In genomic region chr11:79530774-79531173, GRCm38 (mm10) we compare ENCODE assay signal across 20 mouse cellular contexts. TPM values are rescaled to one million over a fixed set of nuclear protein-coding genes. Genes with fewer than 3 reads are reported as not detected.
DNase-seq lines count a peak whose midpoint lies in the region; ATAC-seq and TF ChIP-seq lines count a peak whose summit lies in the region.
"Had no signal": no experiment of that assay in that cellular context is flagged by ENCODE, and none has a peak within 500 bp of the region (broad histone marks: within the 10 kb centered on the region; RNA-seq: fewer than 3 reads in every experiment).

No protein-coding gene starts in this region.

- H3K4me3 ChIP-seq in left cerebral cortex, adult 2 months: peak overlapping the region; percentile 18; the same call in 1 of the 2 replicates
- H3K4me3 ChIP-seq in liver, embryonic 12.5 days: no peak overlapping the region
- H3K4me3 ChIP-seq in small intestine, adult 2 months (ENCODE audit: low read depth, low read length): 0 out of 2 replicates have a peak overlapping the region, but pooled peaks have one; percentile 11
- H3K4me3 ChIP-seq in neural tube, embryonic 15.5 days (replicated peaks): no peak overlapping the region
- H3K4me3 ChIP-seq: erythroblast, embryonic 14.5 days; forebrain, embryonic 15.5 days; heart, embryonic 12.5 days; lung, embryonic 15.5 days; midbrain, embryonic 15.5 days had no signal

- peak; percentile 44 for DNase-seq in CD4-positive, CD25-positive, alpha-beta regulatory T cell, adult 2 months (ENCODE audit: low read depth, low spot score)
- DNase-seq in left cerebral cortex, adult 2 months (ENCODE audit: extremely low spot score in 1 of 2, low spot score in 2 of 2): no peak
- no peak for DNase-seq in left cerebral cortex, adult 8-10 months (ENCODE audit: low spot score in 2 of 2)
- no peak for DNase-seq in urinary bladder, adult 2 months (ENCODE audit: low spot score)
- DNase-seq: adrenal gland, postnatal 25 days; cerebellum, postnatal 14 days; kidney, adult 11 months had no signal

- no peak for ATAC-seq in CD4-positive, CD25-positive, alpha-beta regulatory T cell, adult 4 months
- ATAC-seq in liver, embryonic 12.5 days: no peak
- ATAC-seq in neural tube, embryonic 15.5 days (ENCODE audit: low FRiP score): no peak
- ATAC-seq: forebrain, embryonic 15.5 days; hindbrain, postnatal 0 days; midbrain, embryonic 15.5 days had no signal

- H3K27ac ChIP-seq in left cerebral cortex, adult 2 months: peak overlapping the region; percentile 82
- H3K27ac ChIP-seq in liver, embryonic 12.5 days: no peak overlapping the region
- peak overlapping the region; percentile 57; the same call in 1 of the 2 replicates for H3K27ac ChIP-seq in small intestine, adult 2 months (ENCODE audit: insufficient read depth, low read depth, low read length)
- H3K27ac ChIP-seq in neural tube, embryonic 15.5 days (replicated peaks): no peak overlapping the region
- H3K27ac ChIP-seq: forebrain, embryonic 15.5 days; hindbrain, postnatal 0 days; lung, embryonic 15.5 days; midbrain, embryonic 15.5 days had no signal

- intact Hi-C loops in left cerebral cortex, adult 2 months (cut with DNase I): no loop called here

- no peaks in the 10 kb centered on the region for H3K9me3 ChIP-seq in liver, embryonic 12.5 days (replicated peaks)
- H3K9me3 ChIP-seq in neural tube, embryonic 15.5 days (replicated peaks): no peaks in the 10 kb centered on the region
- H3K9me3 ChIP-seq: forebrain, embryonic 15.5 days; heart, embryonic 12.5 days; lung, embryonic 15.5 days; midbrain, embryonic 15.5 days had no signal

- no peaks in the 10 kb centered on the region for H3K27me3 ChIP-seq in liver, embryonic 12.5 days (replicated peaks)
- no peaks in the 10 kb centered on the region for H3K27me3 ChIP-seq in small intestine, adult 2 months (ENCODE audit: control insufficient read depth, insufficient read depth, low read length)
- H3K27me3 ChIP-seq in neural tube, embryonic 15.5 days (replicated peaks): no peaks in the 10 kb centered on the region
- H3K27me3 ChIP-seq: forebrain, embryonic 15.5 days; heart, embryonic 12.5 days; lung, embryonic 15.5 days; midbrain, embryonic 15.5 days had no signal

- no peak overlapping the region for H3K9ac ChIP-seq in liver, embryonic 12.5 days
- no peak overlapping the region for H3K9ac ChIP-seq in neural tube, embryonic 15.5 days (replicated peaks)
- H3K9ac ChIP-seq: forebrain, embryonic 15.5 days; heart, embryonic 12.5 days; lung, embryonic 15.5 days; midbrain, embryonic 15.5 days had no signal

- 32% methylated on average over 11 of the region's 11 CpGs for WGBS in liver, embryonic 12.5 days (ENCODE audit: insufficient replicate concordance)
- WGBS in small intestine, adult 2 months: 86% methylated on average over 11 of the region's 11 CpGs
- 93% methylated on average over 11 of the region's 11 CpGs for WGBS in neural tube, embryonic 15.5 days

- peaks cover 71% of the 10 kb centered on the region for H3K4me1 ChIP-seq in liver, embryonic 12.5 days
- peaks cover 11% of the 10 kb centered on the region; the same call in 1 of the 2 replicates for H3K4me1 ChIP-seq in small intestine, adult 2 months (ENCODE audit: control insufficient read depth, insufficient read depth, insufficient read length, low read length)
- peaks cover 5% of the 10 kb centered on the region; the same call in 1 of the 2 replicates for H3K4me1 ChIP-seq in neural tube, embryonic 15.5 days
- H3K4me1 ChIP-seq: midbrain, embryonic 15.5 days had no signal

- peaks cover 6% of the 10 kb centered on the region for H3K36me3 ChIP-seq in liver, embryonic 12.5 days
- H3K36me3 ChIP-seq in small intestine, adult 2 months (ENCODE audit: control insufficient read depth, insufficient read depth, low read length): 0 out of 2 replicates have a peak, but pooled peaks cover 2% of the 10 kb centered on the region
- 0 out of 2 replicates have a peak, but pooled peaks cover 10% of the 10 kb centered on the region for H3K36me3 ChIP-seq in neural tube, embryonic 15.5 days
- H3K36me3 ChIP-seq: lung, embryonic 15.5 days; midbrain, embryonic 15.5 days had no signal

- no peak for TF ChIP-seq CTCF in left cerebral cortex, adult 2 months (IDR thresholded peaks at IDR 0.05)
- no peak for TF ChIP-seq CTCF in small intestine, adult 2 months (IDR thresholded peaks at IDR 0.05; ENCODE audit: extremely low read depth, insufficient read length, insufficient replicate concordance, low read depth, low read length)

- TF ChIP-seq POLR2A in small intestine, adult 2 months (IDR thresholded peaks at IDR 0.05; ENCODE audit: low read depth, low read length): no peak

- peak overlapping the region; percentile 41; the same call in 1 of the 2 replicates for H3K4me2 ChIP-seq in liver, embryonic 12.5 days
- no peak overlapping the region for H3K4me2 ChIP-seq in neural tube, embryonic 15.5 days
- H3K4me2 ChIP-seq: forebrain, embryonic 15.5 days; heart, embryonic 12.5 days; lung, embryonic 15.5 days; midbrain, embryonic 15.5 days had no signal

RNA-seq across cellular contexts. Expression of gene Evi2a, which starts 0.4 kb away (rescaled TPM):
- polyA plus RNA-seq in CD4-positive, CD25-positive, alpha-beta regulatory T cell, adult 4 months (2017; shearing (Covaris generic)): 10 to 100 TPM; 43.8 to 53.2 TPM
- 10 to 100 TPM; 11.6 TPM for total RNA-seq in left cerebral cortex, adult 2 months (2021)
- total RNA-seq in left cerebral cortex, adult 8-10 months (2022): 10 to 100 TPM; 33.2 to 36.9 (median 34.8) TPM
- polyA plus RNA-seq in liver, embryonic 12.5 days (2016; fragmentation: Nextera tagmentation; extraction: Ambion mirVana): 3.4 and 4.2 TPM in 2 replicates
- polyA plus RNA-seq in small intestine, adult 2 months (2012; rRNA removed): 3.1 and 4.0 TPM in 2 replicates
- 2.8 and 5.5 TPM in 2 replicates for polyA plus RNA-seq in neural tube, embryonic 15.5 days (2015; fragmentation: Nextera tagmentation; extraction: Ambion mirVana)
- 13.6 and 15.8 TPM in 2 replicates for polyA plus RNA-seq in urinary bladder, adult 2 months (2012; rRNA removed)

RNA-seq across cellular contexts. Expression of gene Evi2, which starts 0.4 kb away (rescaled TPM):
- polyA plus RNA-seq in CD4-positive, CD25-positive, alpha-beta regulatory T cell, adult 4 months (2017; shearing (Covaris generic)): 1 to 10 TPM; 5.2 to 6.9 TPM
- total RNA-seq in left cerebral cortex, adult 2 months (2021): not detected
- under 1 TPM in 3 of 4 experiments, not detected in 1; 0.14 to 0.53 (median 0.20) TPM for total RNA-seq in left cerebral cortex, adult 8-10 months (2022)
- 0.66 and 0.77 TPM in 2 replicates for polyA plus RNA-seq in liver, embryonic 12.5 days (2016; fragmentation: Nextera tagmentation; extraction: Ambion mirVana)
- polyA plus RNA-seq in small intestine, adult 2 months (2012; rRNA removed): 0.34 and 1.7 TPM in 2 replicates
- 0.58 and 0.83 TPM in 2 replicates for polyA plus RNA-seq in neural tube, embryonic 15.5 days (2015; fragmentation: Nextera tagmentation; extraction: Ambion mirVana)
- 0.50 TPM in 2 replicates for polyA plus RNA-seq in urinary bladder, adult 2 months (2012; rRNA removed)
- total RNA-seq: adrenal gland, postnatal 25 days had no signal

RNA-seq across cellular contexts. Expression of gene Evi2b, which starts 7.2 kb away (rescaled TPM):
- polyA plus RNA-seq in CD4-positive, CD25-positive, alpha-beta regulatory T cell, adult 4 months (2017; shearing (Covaris generic)): 10 to 100 TPM; 70.5 to 70.9 TPM
- under 1 TPM; 0.30 to 0.91 TPM for total RNA-seq in left cerebral cortex, adult 2 months (2021)
- 1 to 10 TPM in 1 of 4 experiments, under 1 TPM in 2, not detected in 1; 0.44 to 2.0 (median 0.66) TPM for total RNA-seq in left cerebral cortex, adult 8-10 months (2022)
- 4.3 and 4.6 TPM in 2 replicates for polyA plus RNA-seq in liver, embryonic 12.5 days (2016; fragmentation: Nextera tagmentation; extraction: Ambion mirVana)
- polyA plus RNA-seq in small intestine, adult 2 months (2012; rRNA removed): 5.3 TPM in 1 of 2 replicates, not detected in the other
- 0.40 and 2.5 TPM in 2 replicates for polyA plus RNA-seq in neural tube, embryonic 15.5 days (2015; fragmentation: Nextera tagmentation; extraction: Ambion mirVana)
- 6.5 and 8.9 TPM in 2 replicates for polyA plus RNA-seq in urinary bladder, adult 2 months (2012; rRNA removed)
- total RNA-seq: hindbrain, postnatal 0 days had no signal
- polyA plus RNA-seq: erythroblast, embryonic 14.5 days; forebrain, embryonic 15.5 days; heart, embryonic 12.5 days; midbrain, embryonic 15.5 days had no signal

RNA-seq across cellular contexts. Expression of gene Omg, which starts 26.9 kb away (rescaled TPM):
- not detected for polyA plus RNA-seq in CD4-positive, CD25-positive, alpha-beta regulatory T cell, adult 4 months (2017; shearing (Covaris generic))
- 100 to 1,000 TPM in 1 of 2 experiments, 10 to 100 TPM in 1; 95.1 to 116 TPM for total RNA-seq in left cerebral cortex, adult 2 months (2021)
- total RNA-seq in left cerebral cortex, adult 8-10 months (2022): 100 to 1,000 TPM; 106 to 132 (median 118) TPM
- 0.12 TPM in 1 of 2 replicates, not detected in the other for polyA plus RNA-seq in liver, embryonic 12.5 days (2016; fragmentation: Nextera tagmentation; extraction: Ambion mirVana)
- not detected in 2 replicates for polyA plus RNA-seq in small intestine, adult 2 months (2012; rRNA removed)
- 12.6 and 14.5 TPM in 2 replicates for polyA plus RNA-seq in neural tube, embryonic 15.5 days (2015; fragmentation: Nextera tagmentation; extraction: Ambion mirVana)
- polyA plus RNA-seq in urinary bladder, adult 2 months (2012; rRNA removed): 0.06 and 0.07 TPM in 2 replicates
- total RNA-seq: gastrocnemius, postnatal 14 days; heart, postnatal 36 days had no signal
- polyA plus RNA-seq: activated CD4-positive, CD25-positive, alpha-beta regulatory T cell, adult 4 months; erythroblast, embryonic 14.5 days had no signal

Comparison
In these comparisons a context has a peak if more than half of its experiments do, and no peak if none do; other contexts are left out.
1. H3K27ac ChIP-seq: peak in left cerebral cortex, adult 2 months (single experiment) and small intestine, adult 2 months (single experiment); none in liver, embryonic 12.5 days (single experiment) and neural tube, embryonic 15.5 days (single experiment).
2. H3K4me3 ChIP-seq: peak in left cerebral cortex, adult 2 months (single experiment) and small intestine, adult 2 months (single experiment); none in liver, embryonic 12.5 days (single experiment) and neural tube, embryonic 15.5 days (single experiment).